Mouse (Mus musculus) stomach, embryonic 16.5 days (tissue): ENCODE data around the gene Pfkm. TPM values are rescaled to one million over a fixed set of nuclear protein-coding genes. Genes with fewer than 3 reads are reported as not detected.

Experiments used
- ATAC-seq: fragments of 200-750 bp; cut with Nextera tagmentation; 2 replicates; pipeline ENCODE4 v1.8.0; 2017; ENCODE audit warnings: moderate number of reproducible peaks, moderate TSS enrichment; ENCODE audit not compliant: insufficient read depth, low FRiP score
- H3K27ac ChIP-seq: fragments of 300-500 bp; sonication (generic); 2 replicates; pipeline ENCODE4 v1.5.1; 2014; ENCODE audit warnings: low read length
- H3K27me3 ChIP-seq: fragments of 300-500 bp; sonication (generic); 2 replicates; pipeline ENCODE4 v1.6.1; 2014; ENCODE audit warnings: low read length, control low read depth, mixed read lengths; ENCODE audit not compliant: control insufficient read depth, insufficient read depth
- H3K36me3 ChIP-seq: fragments of 300-500 bp; sonication (generic); 2 replicates; pipeline ENCODE4 v1.6.1; 2014; ENCODE audit warnings: low read length; ENCODE audit not compliant: control insufficient read depth, insufficient read depth
- H3K4me1 ChIP-seq: fragments of 300-500 bp; sonication (generic); 2 replicates; pipeline ENCODE4 v1.6.1; 2014; ENCODE audit warnings: low read length, control low read depth, mixed read lengths; ENCODE audit not compliant: control insufficient read depth, insufficient read depth
- H3K4me2 ChIP-seq: fragments of 300-500 bp; sonication (generic); 2 replicates; pipeline ENCODE4 v1.6.1; 2014; ENCODE audit warnings: low read depth, low read length, mixed read lengths
- H3K4me3 ChIP-seq: fragments of 300-500 bp; sonication (generic); replicated peaks from 2 replicates; pipeline ENCODE4 v1.5.1; 2014; ENCODE audit warnings: mild to moderate bottlenecking, low read length
- H3K9ac ChIP-seq: fragments of 300-500 bp; sonication (generic); 2 replicates; pipeline ENCODE4 v1.6.1; 2014; ENCODE audit warnings: low read length
- H3K9me3 ChIP-seq: fragments of 300-500 bp; sonication (generic); replicated peaks from 2 replicates; pipeline ENCODE4 v1.6.1; 2016; ENCODE audit warnings: low read length, control low read depth; ENCODE audit not compliant: control insufficient read depth
- whole genome bisulfite sequencing: fragments of 180-500 bp; shearing (Covaris S2); extraction: QIAGEN DNeasy Blood & Tissue Kit; methylation state at CpG from one replicate; pipeline ENCODE4 v1.1.7; 2014; 5-methylcytosine and 5-hydroxymethylcytosine counted together
- polyA plus RNA-seq: library from polyadenylated mRNA; unstranded; fragments of >200 nt; fragmentation: Nextera tagmentation; extraction: Ambion mirVana; gene quantifications from 2 replicates; pipeline ENCODE4 v1.2.1, GENCODE M21; 2015

Pfkm gene
- polyA plus RNA-seq, 1 experiment from 2014 or later: 45.5 TPM

GRCm38 (mm10) chr15:98093121-98094011 is 977 bp downstream of the Pfkm start, which contains the start of gene Senp1:
Senp1 (minus strand) TSS chr15:98093744.
- peaks cover 13% of the 10 kb centered on the region for H3K4me1 ChIP-seq
- under 1% methylated on average over 58 of the region's 58 CpGs for WGBS
- H3K36me3 ChIP-seq: no peaks in the 10 kb centered on the region
- no peaks in the 10 kb centered on the region for H3K27me3 ChIP-seq
- H3K4me2 ChIP-seq: peak within 1 kb of the TSS; percentile 73
- no peaks in the 10 kb centered on the region for H3K9me3 ChIP-seq
- peak within 1 kb of the TSS; percentile 87 for H3K9ac ChIP-seq
- ATAC-seq: peak; percentile 91
- peak within 1 kb of the TSS; percentile 83 for H3K4me3 ChIP-seq
- peak within 1 kb of the TSS; percentile 98 for H3K27ac ChIP-seq

GRCm38 (mm10) chr15:98094905-98095304 is 2.5 kb downstream of the Pfkm start:
- Histone ChIP-seq H3K9ac (no peak overlapping the region), H3K36me3 (no peaks in the 10 kb centered on the region), H3K4me2 (no peak overlapping the region), H3K4me1 (peaks cover 9% of the 10 kb centered on the region), H3K27me3 (no peaks in the 10 kb centered on the region), H3K27ac (no peak overlapping the region), H3K9me3 (no peaks in the 10 kb centered on the region), H3K4me3 (no peak overlapping the region)
- 87% methylated on average over 12 of the region's 12 CpGs for WGBS
- ATAC-seq: no peak

GRCm38 (mm10) chr15:98096957-98097356 is 4.6 kb downstream of the Pfkm start:
- no peak overlapping the region for H3K9ac ChIP-seq
- 50% methylated on average over 3 of the region's 3 CpGs for WGBS
- H3K4me1 ChIP-seq: peaks cover 4% of the 10 kb centered on the region
- no peaks in the 10 kb centered on the region for H3K27me3 ChIP-seq
- no peaks in the 10 kb centered on the region for H3K36me3 ChIP-seq
- H3K9me3 ChIP-seq: no peaks in the 10 kb centered on the region
- H3K4me3 ChIP-seq: no peak overlapping the region
- ATAC-seq: no peak
- H3K4me2 ChIP-seq: no peak overlapping the region
- no peak overlapping the region for H3K27ac ChIP-seq

- WGBS: 87% methylated on average over 9 of the region's 9 CpGs
Observed at GRCm38 (mm10) chr15:98098519-98098918, 6.1 kb downstream of the Pfkm start.

GRCm38 (mm10) chr15:98102401-98102800 is 10.0 kb downstream of the Pfkm start:
- H3K4me2 ChIP-seq: no peak overlapping the region
- H3K9me3 ChIP-seq: no peaks in the 10 kb centered on the region
- no peak overlapping the region for H3K27ac ChIP-seq
- WGBS: 87% methylated on average over 6 of the region's 6 CpGs
- H3K9ac ChIP-seq: no peak overlapping the region
- no peak for ATAC-seq
- H3K27me3 ChIP-seq: no peaks in the 10 kb centered on the region
- no peaks in the 10 kb centered on the region for H3K36me3 ChIP-seq
- no peaks in the 10 kb centered on the region for H3K4me1 ChIP-seq
- H3K4me3 ChIP-seq: no peak overlapping the region

More at GRCm38 (mm10) chr15:98098519-98098918, 6.1 kb downstream of the Pfkm start:
- Histone ChIP-seq H3K4me3 (no peak overlapping the region), H3K36me3 (no peaks in the 10 kb centered on the region), H3K4me1 (0 out of 2 replicates have a peak, but pooled peaks cover 2% of the 10 kb centered on the region), H3K9ac (no peak overlapping the region), H3K27ac (no peak overlapping the region), H3K27me3 (no peaks in the 10 kb centered on the region), H3K4me2 (no peak overlapping the region), H3K9me3 (no peaks in the 10 kb centered on the region)
- ATAC-seq: no peak

- no peak for ATAC-seq
- WGBS: 60% methylated on average over 6 of the region's 6 CpGs
Observed at GRCm38 (mm10) chr15:98106506-98106905, 14.1 kb downstream of the Pfkm start.

GRCm38 (mm10) chr15:98107230-98107629 is 14.8 kb downstream of the Pfkm start:
- no peak overlapping the region for H3K4me3 ChIP-seq
- no peak overlapping the region for H3K9ac ChIP-seq
- no peaks in the 10 kb centered on the region for H3K9me3 ChIP-seq
- peaks cover 12% of the 10 kb centered on the region for H3K4me1 ChIP-seq
- H3K4me2 ChIP-seq: peak overlapping the region; percentile 78; the same call in 1 of the 2 replicates
- no peaks in the 10 kb centered on the region for H3K27me3 ChIP-seq
- H3K27ac ChIP-seq: peak overlapping the region; percentile 76; the same call in 1 of the 2 replicates
- no peak for ATAC-seq
- 65% methylated on average over 6 of the region's 6 CpGs for WGBS
- H3K36me3 ChIP-seq: no peaks in the 10 kb centered on the region

More at GRCm38 (mm10) chr15:98106506-98106905, 14.1 kb downstream of the Pfkm start:
- Histone ChIP-seq H3K4me2 (no peak overlapping the region), H3K9me3 (no peaks in the 10 kb centered on the region), H3K4me1 (peaks cover 12% of the 10 kb centered on the region), H3K4me3 (no peak overlapping the region), H3K27ac (no peak overlapping the region), H3K27me3 (no peaks in the 10 kb centered on the region), H3K9ac (no peak overlapping the region), H3K36me3 (no peaks in the 10 kb centered on the region)

- no peaks in the 10 kb centered on the region for H3K9me3 ChIP-seq
- peak overlapping the region; percentile 76 for H3K4me3 ChIP-seq
- H3K27me3 ChIP-seq: no peaks in the 10 kb centered on the region
- peak overlapping the region; percentile 90 for H3K9ac ChIP-seq
- H3K4me1 ChIP-seq: peaks cover 12% of the 10 kb centered on the region
- no peaks in the 10 kb centered on the region for H3K36me3 ChIP-seq
- ATAC-seq: no peak
- H3K4me2 ChIP-seq: peak overlapping the region; percentile 78
- H3K27ac ChIP-seq: peak overlapping the region; percentile 76
- 30% methylated on average over 11 of the region's 11 CpGs for WGBS
Observed at GRCm38 (mm10) chr15:98107703-98108296, 15.4 kb downstream of the Pfkm start.
